Mouse (Mus musculus): Measurements from ENCODE around the gene Gm42669. TPM values are rescaled to one million over a fixed set of nuclear protein-coding genes. Genes with fewer than 3 reads are reported as not detected.

Gene Gm42669
- total and polyA plus RNA-seq, 3 experiments: 0.04 to 0.21 TPM; not detected in 1

- DNase-seq (ENCODE audit: low read depth, low spot score): no peak
- H3K4me3 ChIP-seq (ENCODE audit: control insufficient read depth in 1 of 2, insufficient read depth in 1 of 2, low read depth in 2 of 2, low read length in 2 of 2): no peak overlapping the region
- H3K79me2 ChIP-seq (ENCODE audit: control insufficient read depth, insufficient read depth, low read length, poor library complexity): no peaks in the 10 kb centered on the region
- H3K9me3 ChIP-seq (replicated peaks; ENCODE audit: insufficient read depth, low read length): no peaks in the 10 kb centered on the region
- no peak overlapping the region for H3K27ac ChIP-seq (ENCODE audit: control insufficient read depth, low read depth, low read length)
- no peaks in the 10 kb centered on the region for H3K36me3 ChIP-seq (ENCODE audit: control insufficient read depth in 1 of 2, insufficient read depth in 2 of 2, low read length in 2 of 2)
- no peak for TF ChIP-seq NELFE (IDR thresholded peaks at IDR 0.05; ENCODE audit: low read depth, low read length)
- no peak for TF ChIP-seq MYB (IDR thresholded peaks at IDR 0.05; ENCODE audit: low read depth, low read length)
- TF ChIP-seq UBTF (IDR thresholded peaks at IDR 0.05; ENCODE audit: borderline replicate concordance, insufficient read depth, low read depth, low read length): no peak
- no peak for TF ChIP-seq ZNF384 (IDR thresholded peaks at IDR 0.05; ENCODE audit: low read depth, low read length)
- no peak for TF ChIP-seq TBP (IDR thresholded peaks at IDR 0.05; ENCODE audit: low read depth, low read length)
- TF ChIP-seq ELF1 (IDR thresholded peaks at IDR 0.05; ENCODE audit: low read depth, low read length): no peak
- no peak for TF ChIP-seq ZC3H11A (IDR thresholded peaks at IDR 0.05; ENCODE audit: low read depth, low read length)
- no peak overlapping the region for H3K9ac ChIP-seq (ENCODE audit: control insufficient read depth, low read depth, low read length, poor library complexity, severe bottlenecking)
- H3K27me3 ChIP-seq (ENCODE audit: control insufficient read depth in 1 of 2, insufficient read depth in 2 of 2, low read length in 2 of 2): peaks cover 2 to 3% of the 10 kb centered on the region in 2 experiments
- no peaks in the 10 kb centered on the region for H3K4me1 ChIP-seq (ENCODE audit: control insufficient read depth in 1 of 2, insufficient read depth in 2 of 2, low read length in 2 of 2)
Measured at GRCm38 (mm10) chr5:107541696-107542095, 34.3 kb downstream of the Gm42669 start.

GRCm38 (mm10) chr5:107545927-107546326 lies 38.5 kb downstream of the Gm42669 start:
- no peak for DNase-seq (ENCODE audit: low read depth, low spot score)
- peaks cover 2% of the 10 kb centered on the region in 2 experiments; a peak in 2 of 4 replicates for H3K27me3 ChIP-seq (ENCODE audit: control insufficient read depth in 1 of 2, insufficient read depth in 2 of 2, low read length in 2 of 2)
- H3K27ac ChIP-seq (ENCODE audit: control insufficient read depth, low read depth, low read length): no peak overlapping the region
- no peaks in the 10 kb centered on the region for H3K79me2 ChIP-seq (ENCODE audit: control insufficient read depth, insufficient read depth, low read length, poor library complexity)
- H3K9ac ChIP-seq (ENCODE audit: control insufficient read depth, low read depth, low read length, poor library complexity, severe bottlenecking): no peak overlapping the region
- no peak overlapping the region for H3K4me3 ChIP-seq (ENCODE audit: control insufficient read depth in 1 of 2, insufficient read depth in 1 of 2, low read depth in 2 of 2, low read length in 2 of 2)
- H3K4me1 ChIP-seq (ENCODE audit: control insufficient read depth in 1 of 2, insufficient read depth in 2 of 2, low read length in 2 of 2): peaks cover 6 to 9% of the 10 kb centered on the region in 2 experiments; a peak in 2 of 4 replicates
- no peaks in the 10 kb centered on the region for H3K9me3 ChIP-seq (replicated peaks; ENCODE audit: insufficient read depth, low read length)
- TF ChIP-seq MAFK (IDR thresholded peaks at IDR 0.05; ENCODE audit: borderline replicate concordance, low read depth, low read length) (no peak), SIN3A (IDR thresholded peaks at IDR 0.05; ENCODE audit: low read length) (no peak), MAX (IDR thresholded peaks at IDR 0.05; ENCODE audit: low read length) (no peak), GATA1 (IDR thresholded peaks at IDR 0.05; ENCODE audit: low read depth, low read length) (no peak), ZNF384 (IDR thresholded peaks at IDR 0.05; ENCODE audit: low read depth, low read length) (no peak), MYB (IDR thresholded peaks at IDR 0.05; ENCODE audit: low read depth, low read length) (no peak), POLR2AphosphoS5 (IDR thresholded peaks at IDR 0.05; ENCODE audit: borderline replicate concordance, low read depth, low read length) (no peak), UBTF (IDR thresholded peaks at IDR 0.05; ENCODE audit: borderline replicate concordance, insufficient read depth, low read depth, low read length) (no peak), ZC3H11A (IDR thresholded peaks at IDR 0.05; ENCODE audit: low read depth, low read length) (no peak), MAZ (IDR thresholded peaks at IDR 0.05; ENCODE audit: low read depth, low read length) (no peak), POLR2A (IDR thresholded peaks at IDR 0.05; ENCODE audit: control insufficient read depth in 1 of 2, insufficient read depth in 1 of 2, low read depth in 1 of 2, low read length in 2 of 2, poor library complexity in 1 of 2) (no peak), KAT2A (conservative IDR thresholded peaks at IDR 0.05; ENCODE audit: low read depth, low read length) (no peak)
- H3K36me3 ChIP-seq (ENCODE audit: control insufficient read depth in 1 of 2, insufficient read depth in 2 of 2, low read length in 2 of 2): peaks cover 0 to 8% of the 10 kb centered on the region in 2 experiments; a peak in 2 of 4 replicates
